Mouse (Mus musculus) embryo, embryonic 9.5 days (tissue): ENCODE measurements around the gene Riox1.
A peak's percentile ranks its signal among the peaks of the same experiment; 100 is the strongest.
"Not testable (repeated sequence)": the region's sequence is repeated elsewhere in the genome, so short reads cannot be mapped to it uniquely, and the experiment has no call there.

Experiments
- DNase-seq: peaks from one replicate; pipeline ENCODE4 v3.0.0-alpha.2; 2017; ENCODE audit errors: extremely low spot score

Gene Riox1

GRCm38 (mm10) chr12:83950493-83950839, at the start of gene Riox1:
TSS of gene Riox1 (plus strand) at chr12:83950608.
- DNase-seq: peak; percentile 88

GRCm38 (mm10) chr12:83910451-83910850, 40.0 kb upstream of the Riox1 start:
- DNase-seq: no peak

- no peak for DNase-seq
These were observed 36.1 kb upstream of the Riox1 start for GRCm38 (mm10) chr12:83914202-83914740.

- DNase-seq: no peak
These were observed 35.6 kb upstream of the Riox1 start for GRCm38 (mm10) chr12:83914797-83915196.

GRCm38 (mm10) chr12:83916884-83917283, 33.5 kb upstream of the Riox1 start:
- no peak for DNase-seq

- DNase-seq: peak; percentile 63
These were observed 29.5 kb upstream of the Riox1 start for GRCm38 (mm10) chr12:83920721-83921441.

GRCm38 (mm10) chr12:83921535-83922381, 28.6 kb upstream of the Riox1 start, which contains the start of gene Numb:
TSS of gene Numb (minus strand) at chr12:83921934.
- DNase-seq: peak; percentile 98

GRCm38 (mm10) chr12:83922724-83923485, 27.5 kb upstream of the Riox1 start:
- no peak for DNase-seq

GRCm38 (mm10) chr12:83923486-83923859, 26.9 kb upstream of the Riox1 start:
- no peak for DNase-seq

GRCm38 (mm10) chr12:83924332-83924731, 26.1 kb upstream of the Riox1 start:
- DNase-seq: no peak

- no peak for DNase-seq
These were observed 25.2 kb upstream of the Riox1 start for GRCm38 (mm10) chr12:83925160-83925703.

GRCm38 (mm10) chr12:83926061-83926460, 24.3 kb upstream of the Riox1 start:
- no peak for DNase-seq

- DNase-seq: no peak
These were observed 22.7 kb upstream of the Riox1 start for GRCm38 (mm10) chr12:83927747-83928146.

GRCm38 (mm10) chr12:83929186-83929804, 21.1 kb upstream of the Riox1 start:
- no peak for DNase-seq

- DNase-seq: no peak
These were observed 12.8 kb upstream of the Riox1 start for GRCm38 (mm10) chr12:83937600-83937999.

- DNase-seq: not testable (repeated sequence)
These were observed 11.8 kb upstream of the Riox1 start for GRCm38 (mm10) chr12:83938592-83938991.

GRCm38 (mm10) chr12:83939332-83939731, 11.1 kb upstream of the Riox1 start:
- DNase-seq: no peak

- no peak for DNase-seq
These were observed 10.4 kb upstream of the Riox1 start for GRCm38 (mm10) chr12:83940031-83940430.

- DNase-seq: no peak
These were observed 8.5 kb upstream of the Riox1 start for GRCm38 (mm10) chr12:83941938-83942337.

GRCm38 (mm10) chr12:83947260-83947811, 3.1 kb upstream of the Riox1 start:
- DNase-seq: no peak

- DNase-seq: no peak
These were observed 1.4 kb upstream of the Riox1 start for GRCm38 (mm10) chr12:83949043-83949442.
